Mouse (Mus musculus) olfactory bulb, adult 2 months (tissue): ENCODE data around the gene Ralgps2. TPM values are rescaled to one million over a fixed set of nuclear protein-coding genes. Genes with fewer than 3 reads are reported as not detected.
A peak's percentile ranks its signal among the peaks of the same experiment; 100 is the strongest.

Experiments
- H3K27ac ChIP-seq: fragments of 200-500 bp; 2 replicates; pipeline ENCODE4 v1.5.1; 2012; ENCODE audit warnings: low read depth, low read length; ENCODE audit not compliant: insufficient read depth
- H3K4me1 ChIP-seq: fragments of 200-500 bp; 2 replicates; pipeline ENCODE4 v1.6.1; 2012; ENCODE audit warnings: low read length; ENCODE audit not compliant: control insufficient read depth, insufficient read depth
- H3K4me3 ChIP-seq: fragments of 200-500 bp; 2 replicates; pipeline ENCODE4 v1.5.1; 2012; ENCODE audit warnings: mild to moderate bottlenecking, low read depth, low read length, moderate library complexity; ENCODE audit not compliant: insufficient read depth
- CTCF ChIP-seq: fragments of 200-500 bp; IDR thresholded peaks from 2 replicates; pipeline ENCODE4 v1.5.1; 2012; ENCODE audit warnings: low read depth, mild to moderate bottlenecking, low read length, moderate library complexity; ENCODE audit not compliant: insufficient read depth
- POLR2A ChIP-seq: fragments of 200-500 bp; IDR thresholded peaks from 2 replicates; pipeline ENCODE4 v1.6.1; 2012; ENCODE audit warnings: mild to moderate bottlenecking, low read depth, low read length, moderate library complexity; ENCODE audit not compliant: insufficient read depth
- WGBS: fragments of 180-500 bp; shearing (Covaris S2); methylation state at CpG from one replicate; pipeline ENCODE4 v1.1.7; 2018; 5-methylcytosine and 5-hydroxymethylcytosine counted together
- polyA plus RNA-seq: library from polyadenylated mRNA; stranded (reverse); fragments of >200 nt; gene quantifications from 2 replicates; pipeline ENCODE4 v1.2.4, GENCODE M21; 2012; ENCODE audit warnings: low replicate concordance; ENCODE audit not compliant: missing spikeins, insufficient read depth, insufficient read length

The Ralgps2 gene
- polyA plus RNA-seq, 1 experiment = not detected

- WGBS = 92% methylated on average over 7 of the region's 7 CpGs
- no peak for TF ChIP-seq CTCF
- no peak for TF ChIP-seq POLR2A
- no peak overlapping the region for H3K4me3 ChIP-seq
Measured at GRCm38 (mm10) chr1:156933712-156934111, 5.7 kb downstream of the Ralgps2 start.

GRCm38 (mm10) chr1:156932036-156932774 is 7.2 kb downstream of the Ralgps2 start:
- no peak overlapping the region for H3K4me3 ChIP-seq
- 33% methylated on average over 3 of the region's 3 CpGs for WGBS
- TF ChIP-seq CTCF (no peak), POLR2A (no peak)

More at GRCm38 (mm10) chr1:156933712-156934111, 5.7 kb downstream of the Ralgps2 start:
- H3K4me1 ChIP-seq = peaks cover 20% of the 10 kb centered on the region
- peak overlapping the region; percentile 39; the same call in 1 of the 2 replicates for H3K27ac ChIP-seq

GRCm38 (mm10) chr1:156931106-156931870 is 8.1 kb downstream of the Ralgps2 start:
- TF ChIP-seq POLR2A = no peak
- TF ChIP-seq CTCF = no peak
- 63% methylated on average over 10 of the region's 10 CpGs for WGBS
- Histone ChIP-seq H3K27ac (no peak overlapping the region), H3K4me3 (no peak overlapping the region), H3K4me1 (peaks cover 21% of the 10 kb centered on the region)

More at GRCm38 (mm10) chr1:156932036-156932774, 7.2 kb downstream of the Ralgps2 start:
- H3K27ac ChIP-seq = no peak overlapping the region
- peaks cover 19% of the 10 kb centered on the region for H3K4me1 ChIP-seq

GRCm38 (mm10) chr1:156930263-156930662 is 9.2 kb downstream of the Ralgps2 start:
- H3K27ac ChIP-seq = no peak overlapping the region
- H3K4me1 ChIP-seq = peaks cover 26% of the 10 kb centered on the region
- no peak overlapping the region for H3K4me3 ChIP-seq
- WGBS = 68% methylated on average over 5 of the region's 5 CpGs
- TF ChIP-seq POLR2A = no peak
- TF ChIP-seq CTCF = no peak

- TF ChIP-seq CTCF = no peak
- Histone ChIP-seq H3K27ac (no peak overlapping the region), H3K4me3 (no peak overlapping the region), H3K4me1 (peaks cover 26% of the 10 kb centered on the region)
- 80% methylated on average over 4 of the region's 4 CpGs for WGBS
Measured at GRCm38 (mm10) chr1:156928255-156928654, 11.2 kb downstream of the Ralgps2 start.

GRCm38 (mm10) chr1:156923511-156923910 is 15.9 kb downstream of the Ralgps2 start:
- Histone ChIP-seq H3K27ac (no peak overlapping the region), H3K4me1 (peaks cover 31% of the 10 kb centered on the region), H3K4me3 (no peak overlapping the region)
- 93% methylated on average over 1 of the region's 1 CpGs for WGBS
- TF ChIP-seq CTCF = no peak
- TF ChIP-seq POLR2A = no peak

GRCm38 (mm10) chr1:156922921-156923320 is 16.5 kb downstream of the Ralgps2 start:
- WGBS = 86% methylated on average over 6 of the region's 6 CpGs

GRCm38 (mm10) chr1:156921290-156921994 is 18.0 kb downstream of the Ralgps2 start:
- Histone ChIP-seq H3K4me1 (peaks cover 29% of the 10 kb centered on the region), H3K27ac (no peak overlapping the region), H3K4me3 (no peak overlapping the region)
- 69% methylated on average over 12 of the region's 12 CpGs for WGBS
- TF ChIP-seq CTCF (no peak), POLR2A (no peak)

More at GRCm38 (mm10) chr1:156922921-156923320, 16.5 kb downstream of the Ralgps2 start:
- Histone ChIP-seq H3K4me1 (peaks cover 31% of the 10 kb centered on the region), H3K27ac (no peak overlapping the region), H3K4me3 (no peak overlapping the region)
- TF ChIP-seq POLR2A (no peak), CTCF (no peak)
